Comparison of ENCODE assay signal across 15 mouse cellular contexts in the genomic region with DNA sequence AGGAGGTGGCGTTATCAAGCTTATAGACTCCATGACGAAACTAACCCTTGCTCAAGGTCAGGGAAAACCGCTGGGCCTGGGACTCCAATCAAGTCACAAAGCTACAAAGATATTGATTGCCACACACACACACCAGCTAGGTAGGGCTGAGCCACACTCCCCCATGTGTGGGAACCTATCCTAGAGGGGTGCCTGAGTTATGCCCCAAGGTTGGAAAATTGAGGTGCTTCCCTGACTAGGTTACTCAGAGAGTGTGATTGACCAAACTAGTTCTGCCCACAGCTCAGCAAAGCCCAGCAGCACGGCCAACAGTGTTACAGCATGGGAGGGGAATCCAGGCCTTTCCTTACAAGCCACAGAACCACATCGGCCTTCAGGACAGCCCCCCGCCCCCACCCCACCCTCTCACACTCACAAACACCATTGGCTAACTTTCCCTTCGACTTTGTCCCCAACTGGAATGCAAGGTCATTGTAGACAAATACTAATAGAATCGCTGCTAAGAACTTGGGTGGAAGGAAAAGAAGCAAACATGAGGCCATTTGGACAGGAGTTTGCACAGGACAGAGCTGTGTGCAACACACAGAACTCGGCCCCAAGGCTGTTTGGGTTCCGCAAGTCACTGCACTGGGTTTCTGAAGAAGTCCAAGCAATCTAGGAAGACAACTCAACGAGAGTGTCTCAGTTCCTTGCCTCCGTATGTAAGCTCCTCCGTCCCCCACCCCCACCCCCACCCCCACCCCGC. TPM values are rescaled to one million over a fixed set of nuclear protein-coding genes. Genes with fewer than 3 reads are reported as not detected.
DNase-seq lines count a peak whose midpoint lies in the region; ATAC-seq and TF ChIP-seq lines count a peak whose summit lies in the region.
"Had no signal": no experiment of that assay in that cellular context is flagged by ENCODE, and none has a peak within 500 bp of the region (broad histone marks: within the 10 kb centered on the region; RNA-seq: fewer than 3 reads in every experiment).

No protein-coding gene starts in this region.

- no peak for DNase-seq in lung, embryonic 14.5 days
- DNase-seq in lung, postnatal 25 days (ENCODE audit: low spot score) = no peak
- DNase-seq in kidney, postnatal 36 days = peak; percentile 36 to 54
- no peak for DNase-seq in left cerebral cortex, postnatal 36 days (ENCODE audit: low spot score in 2 of 2)
- DNase-seq in cerebellum, adult 18-20 months = no peak
- DNase-seq: adrenal gland, postnatal 25 days; cerebellum, adult 2 months; gastrocnemius, adult 2 months; thymus, postnatal 36 days had no signal

- H3K27ac ChIP-seq in lung, embryonic 14.5 days (ENCODE audit: low read depth) = 0 out of 2 replicates have a peak overlapping the region, but pooled peaks have one; percentile 3
- peak overlapping the region; percentile 87 for H3K27ac ChIP-seq in intestine, embryonic 15.5 days
- peak overlapping the region; percentile 77 for H3K27ac ChIP-seq in stomach, embryonic 15.5 days
- H3K27ac ChIP-seq: gastrocnemius, adult 2 months had no signal

- no peak for TF ChIP-seq CTCF in lung, embryonic 14.5 days (IDR thresholded peaks at IDR 0.05; ENCODE audit: low read depth)

- intact Hi-C loops in left cerebral cortex, postnatal 36 days (cut with DNase I) = no loop called here

- 48% methylated on average over 14 of the region's 14 CpGs for WGBS in lung, embryonic 14.5 days
- WGBS in intestine, embryonic 15.5 days = 51% methylated on average over 14 of the region's 14 CpGs
- 40% methylated on average over 14 of the region's 14 CpGs for WGBS in stomach, embryonic 15.5 days

- H3K36me3 ChIP-seq in lung, embryonic 14.5 days (ENCODE audit: insufficient read depth) = no peaks in the 10 kb centered on the region
- no peaks in the 10 kb centered on the region for H3K36me3 ChIP-seq in intestine, embryonic 15.5 days
- H3K36me3 ChIP-seq in stomach, embryonic 15.5 days = no peaks in the 10 kb centered on the region

- no peak overlapping the region for H3K4me2 ChIP-seq in lung, embryonic 14.5 days
- peak overlapping the region; percentile 31 for H3K4me2 ChIP-seq in intestine, embryonic 15.5 days (replicated peaks)
- H3K4me2 ChIP-seq in stomach, embryonic 15.5 days = no peak overlapping the region

- no peak overlapping the region for H3K9ac ChIP-seq in lung, embryonic 14.5 days
- H3K9ac ChIP-seq in intestine, embryonic 15.5 days = no peak overlapping the region
- H3K9ac ChIP-seq in stomach, embryonic 15.5 days = no peak overlapping the region

- H3K27me3 ChIP-seq in lung, embryonic 14.5 days (ENCODE audit: insufficient read depth, low read length) = peaks cover 15% of the 10 kb centered on the region
- peaks cover 17% of the 10 kb centered on the region; the same call in 1 of the 2 replicates for H3K27me3 ChIP-seq in intestine, embryonic 15.5 days (replicated peaks)
- H3K27me3 ChIP-seq in stomach, embryonic 15.5 days (replicated peaks) = no peaks in the 10 kb centered on the region; the same call in none of the 2 replicates

- peaks cover 9% of the 10 kb centered on the region for H3K4me1 ChIP-seq in lung, embryonic 14.5 days (ENCODE audit: insufficient read depth)
- H3K4me1 ChIP-seq in intestine, embryonic 15.5 days (replicated peaks) = peaks cover 37% of the 10 kb centered on the region
- H3K4me1 ChIP-seq in stomach, embryonic 15.5 days = peaks cover 20% of the 10 kb centered on the region

- H3K4me3 ChIP-seq in lung, embryonic 14.5 days (ENCODE audit: low read depth, low read length) = no peak overlapping the region
- no peak overlapping the region for H3K4me3 ChIP-seq in intestine, embryonic 15.5 days (replicated peaks)
- H3K4me3 ChIP-seq in stomach, embryonic 15.5 days (replicated peaks) = no peak overlapping the region
- H3K4me3 ChIP-seq: gastrocnemius, adult 2 months; myocyte had no signal

- no peak for ATAC-seq in lung, embryonic 14.5 days (ENCODE audit: insufficient read depth)
- peak; percentile 75 for ATAC-seq in intestine, embryonic 15.5 days
- ATAC-seq in stomach, embryonic 15.5 days (ENCODE audit: insufficient read depth, low FRiP score, low read depth) = no peak; the same call in none of the 2 replicates

- H3K9me3 ChIP-seq in lung, embryonic 14.5 days (ENCODE audit: low read depth, low read length) = no peaks in the 10 kb centered on the region
- no peaks in the 10 kb centered on the region for H3K9me3 ChIP-seq in intestine, embryonic 15.5 days
- H3K9me3 ChIP-seq in stomach, embryonic 15.5 days = no peaks in the 10 kb centered on the region

RNA-seq across cellular contexts. Expression of gene Fads6, which starts 4.7 kb away (rescaled TPM):
- polyA plus RNA-seq in lung, embryonic 14.5 days (2014; fragmentation: Nextera tagmentation; extraction: Ambion mirVana) = 0.14 and 0.18 TPM in 2 replicates
- polyA plus RNA-seq in intestine, embryonic 15.5 days (2015; fragmentation: Nextera tagmentation; extraction: Ambion mirVana) = 1.5 and 1.7 TPM in 2 replicates
- 2.0 TPM in 2 replicates for polyA plus RNA-seq in stomach, embryonic 15.5 days (2015; fragmentation: Nextera tagmentation; extraction: Ambion mirVana)
- total RNA-seq in left cerebral cortex, postnatal 36 days (2021) = 10 to 100 TPM; 12.7 to 13.0 TPM

RNA-seq across cellular contexts. Expression of gene Otop2, which starts 14.2 kb away (rescaled TPM):
- not detected in 2 replicates for polyA plus RNA-seq in lung, embryonic 14.5 days (2014; fragmentation: Nextera tagmentation; extraction: Ambion mirVana)
- not detected in 2 replicates for polyA plus RNA-seq in intestine, embryonic 15.5 days (2015; fragmentation: Nextera tagmentation; extraction: Ambion mirVana)
- 0.46 and 0.90 TPM in 2 replicates for polyA plus RNA-seq in stomach, embryonic 15.5 days (2015; fragmentation: Nextera tagmentation; extraction: Ambion mirVana)
- total RNA-seq in left cerebral cortex, postnatal 36 days (2021) = 1 to 10 TPM; 1.1 to 2.1 TPM
- total RNA-seq: adrenal gland, postnatal 25 days; gastrocnemius, adult 2 months; megakaryocyte, adult 5-6 weeks; MEL had no signal
- polyA plus RNA-seq: heart, embryonic 14.5 days had no signal

RNA-seq across cellular contexts. Expression of gene Fdxr, which starts 16.0 kb away (rescaled TPM):
- 8.8 and 10.4 TPM in 2 replicates for polyA plus RNA-seq in lung, embryonic 14.5 days (2014; fragmentation: Nextera tagmentation; extraction: Ambion mirVana)
- 17.2 and 20.8 TPM in 2 replicates for polyA plus RNA-seq in intestine, embryonic 15.5 days (2015; fragmentation: Nextera tagmentation; extraction: Ambion mirVana)
- 16.6 and 17.8 TPM in 2 replicates for polyA plus RNA-seq in stomach, embryonic 15.5 days (2015; fragmentation: Nextera tagmentation; extraction: Ambion mirVana)
- total RNA-seq in left cerebral cortex, postnatal 36 days (2021) = 10 to 100 TPM; 14.2 to 22.5 TPM

RNA-seq across cellular contexts. Expression of gene Grin2c, which starts 25.8 kb away (rescaled TPM):
- not detected in 2 replicates for polyA plus RNA-seq in lung, embryonic 14.5 days (2014; fragmentation: Nextera tagmentation; extraction: Ambion mirVana)
- polyA plus RNA-seq in intestine, embryonic 15.5 days (2015; fragmentation: Nextera tagmentation; extraction: Ambion mirVana) = 0.05 and 0.09 TPM in 2 replicates
- 0.10 and 0.12 TPM in 2 replicates for polyA plus RNA-seq in stomach, embryonic 15.5 days (2015; fragmentation: Nextera tagmentation; extraction: Ambion mirVana)
- 10 to 100 TPM; 38.6 to 42.5 TPM for total RNA-seq in left cerebral cortex, postnatal 36 days (2021)
- total RNA-seq: megakaryocyte, adult 5-6 weeks; MEL had no signal
- polyA plus RNA-seq: myocyte had no signal

RNA-seq across cellular contexts. Expression of gene Ush1g, which starts 29.0 kb away (rescaled TPM):
- polyA plus RNA-seq in lung, embryonic 14.5 days (2014; fragmentation: Nextera tagmentation; extraction: Ambion mirVana) = not detected in 2 replicates
- 0.08 TPM in 1 of 2 replicates, not detected in the other for polyA plus RNA-seq in intestine, embryonic 15.5 days (2015; fragmentation: Nextera tagmentation; extraction: Ambion mirVana)
- polyA plus RNA-seq in stomach, embryonic 15.5 days (2015; fragmentation: Nextera tagmentation; extraction: Ambion mirVana) = 0.26 and 0.35 TPM in 2 replicates
- total RNA-seq in left cerebral cortex, postnatal 36 days (2021) = under 1 TPM; 0.39 to 0.49 TPM
- total RNA-seq: megakaryocyte, adult 5-6 weeks; MEL had no signal

Comparison
In these comparisons a context has a peak if more than half of its experiments do, and no peak if none do; other contexts are left out.
1. DNase-seq: peak in kidney, postnatal 36 days (2 of 2); none in lung, embryonic 14.5 days (single experiment), lung, postnatal 25 days (single experiment), left cerebral cortex, postnatal 36 days (0 of 2) and cerebellum, adult 18-20 months (0 of 2).
2. H3K27ac ChIP-seq: peak in every context shown above with its lines; median percentile 87 in intestine, embryonic 15.5 days; 77 in stomach, embryonic 15.5 days; 3 in lung, embryonic 14.5 days.